Mouse (Mus musculus): ENCODE results near the gene Ptprh. TPM values are rescaled to one million over a fixed set of nuclear protein-coding genes. Genes with fewer than 3 reads are reported as not detected.

Gene Ptprh
- polyA plus RNA-seq (2012; rRNA removed; ENCODE audit: low replicate concordance), result 37.2 and 75.8 TPM in 2 replicates

GRCm38 (mm10) chr7:4603873-4604272 is at the start of gene Ptprh:
Gene Ptprh (minus strand): TSS chr7:4604041.

DNA sequence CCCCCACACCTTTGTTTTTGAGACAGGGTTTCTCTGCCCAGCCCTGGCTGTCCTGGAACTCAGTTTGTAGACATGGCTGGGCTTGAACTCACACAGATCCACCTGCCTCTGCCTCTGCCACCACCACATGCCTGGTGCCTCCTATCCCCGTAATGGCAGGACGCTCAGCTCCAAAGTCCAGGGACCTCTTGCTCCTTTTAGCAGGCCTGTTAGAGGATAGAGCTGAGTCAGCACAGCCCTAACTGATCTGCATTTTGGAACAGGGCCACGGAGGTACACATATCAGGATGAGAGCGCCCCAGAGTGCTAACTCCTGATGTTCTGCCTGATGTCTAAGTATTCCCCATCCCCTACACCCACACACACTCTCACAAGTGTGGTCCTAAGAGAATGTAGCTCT is 27.2 kb upstream of the Ptprh start, which contains the start of gene Tmem86b:
Gene Tmem86b, minus strand, starts transcription at position 392 of the 400 bp plus-strand sequence.

DNA sequence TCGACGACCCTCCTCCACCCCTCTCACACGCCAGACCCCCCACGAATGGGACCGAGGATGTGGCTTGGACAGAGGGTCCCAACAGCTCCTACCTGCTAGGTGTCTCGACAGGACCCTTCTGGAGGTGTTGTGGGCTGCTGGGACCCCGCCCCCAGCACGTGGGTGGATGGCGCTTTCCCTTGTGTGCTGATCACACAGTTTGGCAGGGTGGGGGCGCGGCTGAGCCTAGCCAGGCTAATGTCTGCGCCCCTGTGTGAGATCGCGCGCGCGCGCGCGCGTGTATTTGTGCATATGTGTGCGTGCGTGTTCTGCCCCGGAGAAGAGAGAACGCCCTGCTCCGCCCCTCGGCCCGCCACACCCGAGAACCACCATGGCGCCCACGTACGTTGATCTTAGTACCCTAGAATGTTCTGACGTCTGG is 56.6 kb downstream of the Ptprh start, which contains the start of gene Syt5:
Gene Syt5, minus strand, starts transcription at position 321 of the 421 bp plus-strand sequence.

GRCm38 (mm10) chr7:4532005-4532729 is 71.7 kb downstream of the Ptprh start, which contains the start of gene Dnaaf3:
Gene Dnaaf3 (minus strand): TSS chr7:4532453.

DNA sequence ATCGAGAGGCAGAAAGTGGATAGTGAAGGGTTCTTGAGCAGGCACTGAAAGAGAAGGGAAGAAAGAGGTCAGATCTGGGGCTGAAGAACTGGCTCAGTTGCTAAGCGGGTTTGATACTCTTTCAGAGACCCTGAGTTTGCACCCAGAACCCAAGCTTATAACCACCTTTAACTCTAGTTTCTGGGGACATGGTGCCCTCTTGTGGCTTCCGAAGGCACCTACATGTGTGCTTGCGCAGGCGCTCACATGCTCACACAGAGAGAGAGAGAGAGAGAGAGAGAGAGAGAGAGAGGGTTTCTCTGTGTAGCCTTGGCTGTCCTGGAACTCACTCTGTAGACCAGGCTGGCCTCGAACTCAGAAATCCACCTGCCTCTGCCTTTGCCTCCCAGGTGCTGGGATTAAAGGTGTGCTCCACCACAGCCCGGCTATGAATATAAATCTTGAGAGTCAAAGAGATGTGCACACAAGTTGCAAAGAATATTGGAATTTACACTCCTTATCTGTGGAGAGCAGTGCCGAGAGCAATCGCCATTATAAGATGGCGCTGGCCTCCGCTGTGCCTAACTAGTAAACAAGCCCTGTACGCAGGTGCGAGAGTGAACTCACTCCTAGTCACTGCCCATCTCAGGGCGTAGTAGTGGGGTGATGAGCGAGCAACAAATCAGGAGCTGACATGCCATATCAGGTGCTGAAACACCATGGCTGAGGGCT is 79.5 kb downstream of the Ptprh start, which contains the start of gene Tnni3:
Gene Tnni3, minus strand, starts transcription at position 18 of the 711 bp plus-strand sequence.

DNA sequence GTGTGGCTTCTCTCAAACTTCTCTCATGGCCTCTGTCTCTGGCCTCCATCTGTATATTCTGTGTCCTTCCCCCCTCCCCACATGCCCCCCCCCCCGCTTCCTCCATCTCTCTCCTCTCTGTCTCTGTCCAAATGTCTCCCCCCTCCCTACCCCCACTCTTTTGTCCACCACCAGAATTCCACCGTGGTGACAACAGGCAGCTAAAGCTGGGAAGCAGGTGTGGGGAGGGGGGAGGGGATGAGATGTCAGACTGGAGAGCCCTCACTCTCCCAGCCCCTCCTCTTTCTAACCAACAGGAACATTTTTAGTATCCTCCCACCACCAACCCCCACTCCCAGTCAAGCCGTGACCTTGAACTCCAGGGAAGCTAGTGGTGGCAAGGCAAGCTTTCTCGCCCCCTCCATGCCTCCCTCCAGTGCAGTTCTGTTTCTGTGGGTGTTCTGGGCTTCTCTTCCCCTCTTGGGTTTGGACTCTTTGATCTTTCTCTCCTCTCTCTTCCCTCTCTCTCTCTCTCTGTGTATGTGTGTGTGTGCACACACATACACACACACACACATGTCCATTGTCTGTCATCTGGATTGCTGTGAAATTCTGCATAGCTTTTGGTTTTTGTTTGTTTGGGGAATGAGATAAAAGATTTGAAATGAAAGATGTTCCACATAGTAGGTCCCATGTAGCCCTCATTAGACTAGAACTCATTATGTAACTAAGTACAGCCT is 87.3 kb downstream of the Ptprh start, which contains the start of gene Tnnt1:
Gene Tnnt1, minus strand, starts transcription at position 51 of the 719 bp plus-strand sequence.

DNA sequence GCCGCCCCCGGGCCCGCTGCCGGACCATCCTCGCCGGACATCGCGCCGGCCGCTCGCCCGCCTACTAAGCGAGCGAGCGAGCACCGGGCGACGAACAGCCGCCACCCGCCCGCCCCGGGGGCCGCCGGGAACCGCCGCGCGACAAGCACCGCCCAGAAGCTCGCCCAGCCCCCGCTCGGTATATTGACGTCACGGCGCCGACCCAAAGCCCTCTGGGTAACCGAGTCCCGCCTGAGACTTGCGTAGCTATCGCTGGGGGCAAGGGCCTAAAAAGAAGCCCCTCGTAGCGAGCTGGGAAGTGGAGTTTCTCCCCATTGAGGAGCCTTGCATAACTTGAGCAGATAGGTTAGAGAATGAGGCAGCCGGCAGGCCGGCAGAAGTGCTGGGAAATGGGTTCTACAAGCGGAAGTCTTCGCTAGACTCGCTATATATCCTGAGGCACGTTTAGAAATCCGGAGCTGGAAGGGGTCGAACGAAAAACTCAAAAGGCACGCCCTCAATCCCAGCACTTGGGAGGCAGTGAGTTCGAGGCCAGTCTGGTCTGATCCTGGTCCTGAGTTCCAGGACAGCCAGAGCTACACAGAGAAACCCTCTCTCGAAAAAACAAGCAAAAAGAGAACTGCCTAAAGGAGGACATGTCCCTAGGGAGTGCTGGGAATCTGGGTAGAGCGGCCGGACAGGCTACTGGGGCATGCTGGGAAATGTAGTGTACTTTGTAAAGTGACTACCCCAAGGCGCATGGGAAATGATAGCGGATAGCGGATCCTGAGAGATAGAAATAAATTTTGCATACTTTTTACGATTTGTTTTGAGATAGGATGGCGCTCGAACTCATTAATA is 102.1 kb downstream of the Ptprh start, which contains the start of gene Ppp1r12c:
Gene Ppp1r12c, minus strand, starts transcription at position 123 of the 840 bp plus-strand sequence.

Other genes with a start within 250 kb of the Ptprh start
- 0.02 TPM in 2 replicates for gene Gp6, start 206.3 kb downstream of the Ptprh start, polyA plus RNA-seq (2012; rRNA removed; ENCODE audit: low replicate concordance)
- 11.8 and 13.8 TPM in 2 replicates for gene Rdh13, start 158.4 kb downstream of the Ptprh start, polyA plus RNA-seq (2012; rRNA removed; ENCODE audit: low replicate concordance)
- 0.15 and 2.6 TPM in 2 replicates for gene Eps8l1, start 143.4 kb downstream of the Ptprh start, polyA plus RNA-seq (2012; rRNA removed; ENCODE audit: low replicate concordance)
- 66.8 and 106 TPM in 2 replicates for gene Ppp1r12c, start 102.4 kb downstream of the Ptprh start, polyA plus RNA-seq (2012; rRNA removed; ENCODE audit: low replicate concordance)
- 0.16 and 0.62 TPM in 2 replicates for gene Tnnt1, start 87.7 kb downstream of the Ptprh start, polyA plus RNA-seq (2012; rRNA removed; ENCODE audit: low replicate concordance)
- 1.9 and 2.2 TPM in 2 replicates for gene Tnni3, start 79.8 kb downstream of the Ptprh start, polyA plus RNA-seq (2012; rRNA removed; ENCODE audit: low replicate concordance)
- gene Dnaaf3, start 71.6 kb downstream of the Ptprh start, polyA plus RNA-seq (2012; rRNA removed; ENCODE audit: low replicate concordance), result 1.6 and 2.1 TPM in 2 replicates
- 4.5 and 5.8 TPM in 2 replicates for gene Syt5, start 56.5 kb downstream of the Ptprh start, polyA plus RNA-seq (2012; rRNA removed; ENCODE audit: low replicate concordance)
- gene Tmem86b, start 27.4 kb upstream of the Ptprh start, polyA plus RNA-seq (2012; rRNA removed; ENCODE audit: low replicate concordance), result 185 and 471 TPM in 2 replicates
- gene Ppp6r1, start 55.0 kb upstream of the Ptprh start, polyA plus RNA-seq (2012; rRNA removed; ENCODE audit: low replicate concordance), result 104 and 147 TPM in 2 replicates
- gene Hspbp1, start 81.0 kb upstream of the Ptprh start, polyA plus RNA-seq (2012; rRNA removed; ENCODE audit: low replicate concordance), result 31.7 and 34.2 TPM in 2 replicates
- 2.1 and 3.8 TPM in 2 replicates for gene Brsk1, start 86.6 kb upstream of the Ptprh start, polyA plus RNA-seq (2012; rRNA removed; ENCODE audit: low replicate concordance)
- 44.7 and 105 TPM in 2 replicates for gene Tmem150b, start 121.2 kb upstream of the Ptprh start, polyA plus RNA-seq (2012; rRNA removed; ENCODE audit: low replicate concordance)
- 208 and 341 TPM in 2 replicates for gene Kmt5c, start 136.1 kb upstream of the Ptprh start, polyA plus RNA-seq (2012; rRNA removed; ENCODE audit: low replicate concordance)
- 8.1 and 47.7 TPM in 2 replicates for gene Cox6b2, start 149.1 kb upstream of the Ptprh start, polyA plus RNA-seq (2012; rRNA removed; ENCODE audit: low replicate concordance)
- gene Fam71e2, start 167.3 kb upstream of the Ptprh start, polyA plus RNA-seq (2012; rRNA removed; ENCODE audit: low replicate concordance), result not detected in 2 replicates
- gene Il11, start 178.8 kb upstream of the Ptprh start, polyA plus RNA-seq (2012; rRNA removed; ENCODE audit: low replicate concordance), result 0.21 and 0.53 TPM in 2 replicates
- gene Tmem190, start 178.9 kb upstream of the Ptprh start, polyA plus RNA-seq (2012; rRNA removed; ENCODE audit: low replicate concordance), result not detected in 2 replicates
- 245 and 842 TPM in 2 replicates for gene Tmem238, start 185.6 kb upstream of the Ptprh start, polyA plus RNA-seq (2012; rRNA removed; ENCODE audit: low replicate concordance)
- 347 and 393 TPM in 2 replicates for gene Rpl28, start 188.8 kb upstream of the Ptprh start, polyA plus RNA-seq (2012; rRNA removed; ENCODE audit: low replicate concordance)
- gene Ube2s, start 208.5 kb upstream of the Ptprh start, polyA plus RNA-seq (2012; rRNA removed; ENCODE audit: low replicate concordance), result 184 and 256 TPM in 2 replicates
- 0.19 and 3.1 TPM in 2 replicates for gene Shisa7, start 240.7 kb upstream of the Ptprh start, polyA plus RNA-seq (2012; rRNA removed; ENCODE audit: low replicate concordance)

Data from duodenum, adult 2 months (tissue).